Mouse (Mus musculus): ENCODE measurements around the gene Cdca8. TPM values are rescaled to one million over a fixed set of nuclear protein-coding genes. Genes with fewer than 3 reads are reported as not detected.

Cdca8 gene
- total and polyA plus RNA-seq, 3 experiments: 58.8 to 188 (median 101) TPM

- dilution Hi-C loops (cut with MboI; ENCODE audit: extremely low pct_ligation_motif_present, extremely low pct_unique_long_range_greater_than_20kb, low sequenced_read_pairs) (loop anchor here (25.0 kb wide), 1 partner anchor 92 kb away; the partner anchor contains the start of genes Dnali1 and Snip1), in situ Hi-C loops (cut with MboI; ENCODE audit: low pct_ligation_motif_present, low pct_unique_long_range_greater_than_20kb, low sequenced_read_pairs) (no loop called here)
- H3K27ac ChIP-seq (ENCODE audit: insufficient read depth, low read depth): no peak overlapping the region
- DNase-seq (ENCODE audit: extremely low read depth): no peak
- H3K9me3 ChIP-seq (replicated peaks; ENCODE audit: low read length): no peaks in the 10 kb centered on the region
- TF ChIP-seq ETS1 (conservative IDR thresholded peaks at IDR 0.05; ENCODE audit: low read depth, low read length) (no peak), ZKSCAN1 (IDR thresholded peaks at IDR 0.05; ENCODE audit: borderline replicate concordance, low read depth, low read length) (no peak), CTCF (conservative IDR thresholded peaks at IDR 0.05 in 1 of 2, IDR thresholded peaks at IDR 0.05 in 1 of 2; ENCODE audit: low read depth in 2 of 2, low read length in 2 of 2) (no peak), NELFE (IDR thresholded peaks at IDR 0.05; ENCODE audit: low read depth, low read length) (no peak), MAFK (IDR thresholded peaks at IDR 0.05; ENCODE audit: insufficient replicate concordance, low read length) (no peak), ZNF384 (IDR thresholded peaks at IDR 0.05; ENCODE audit: low read depth, low read length) (no peak), BHLHE40 (IDR thresholded peaks at IDR 0.05; ENCODE audit: low read depth, low read length) (no peak), ELF1 (IDR thresholded peaks at IDR 0.05; ENCODE audit: low read depth, low read length) (no peak), NRF1 (IDR thresholded peaks at IDR 0.05; ENCODE audit: low read depth, low read length) (no peak), UBTF (IDR thresholded peaks at IDR 0.05; ENCODE audit: low read depth, low read length) (no peak), SMC3 (IDR thresholded peaks at IDR 0.05; ENCODE audit: low read depth, low read length) (no peak), MAX (IDR thresholded peaks at IDR 0.05; ENCODE audit: low read length) (no peak), TCF12 (IDR thresholded peaks at IDR 0.05; ENCODE audit: low read depth, low read length) (no peak)
- H3K79me2 ChIP-seq (replicated peaks; ENCODE audit: control insufficient read depth, extremely low read depth, insufficient read depth, poor library complexity, severe bottlenecking): no peaks in the 10 kb centered on the region
- H3K36me3 ChIP-seq (replicated peaks in 1 of 2; ENCODE audit: control insufficient read depth in 1 of 2, insufficient read depth in 1 of 2, low read length in 1 of 2): no peaks in the 10 kb centered on the region
- no peak overlapping the region for H3K4me2 ChIP-seq (ENCODE audit: insufficient read depth, low read depth, poor library complexity, severe bottlenecking)
- peaks cover 51% of the 10 kb centered on the region for H3K27me3 ChIP-seq (replicated peaks)
- H3K4me1 ChIP-seq (ENCODE audit: control insufficient read depth in 1 of 2, insufficient read depth in 2 of 2): peaks cover 0 to 3% of the 10 kb centered on the region in 2 experiments; a peak in 1 of 4 replicates
- H3K4me3 ChIP-seq (replicated peaks in 1 of 3; ENCODE audit: low read depth in 2 of 3, low read length in 2 of 3, poor library complexity in 1 of 3): no peak overlapping the region
- H3K9ac ChIP-seq (ENCODE audit: insufficient read depth, low read depth): no peak overlapping the region
These were observed 31.1 kb upstream of the Cdca8 start for GRCm38 (mm10) chr4:124970194-124970593.

GRCm38 (mm10) chr4:124969219-124969848 lies 30.2 kb upstream of the Cdca8 start:
- Histone ChIP-seq H3K27ac (ENCODE audit: insufficient read depth, low read depth) (no peak overlapping the region), H3K79me2 (replicated peaks; ENCODE audit: control insufficient read depth, extremely low read depth, insufficient read depth, poor library complexity, severe bottlenecking) (no peaks in the 10 kb centered on the region), H3K4me2 (ENCODE audit: insufficient read depth, low read depth, poor library complexity, severe bottlenecking) (no peak overlapping the region), H3K27me3 (replicated peaks) (peaks cover 48% of the 10 kb centered on the region), H3K9ac (ENCODE audit: insufficient read depth, low read depth) (no peak overlapping the region), H3K9me3 (replicated peaks; ENCODE audit: low read length) (no peaks in the 10 kb centered on the region), H3K4me3 (replicated peaks in 1 of 3; ENCODE audit: low read depth in 2 of 3, low read length in 2 of 3, poor library complexity in 1 of 3) (no peak overlapping the region), H3K4me1 (ENCODE audit: control insufficient read depth in 1 of 2, insufficient read depth in 2 of 2) (peaks cover 0 to 3% of the 10 kb centered on the region in 2 experiments; a peak in 1 of 4 replicates), H3K36me3 (replicated peaks in 1 of 2; ENCODE audit: control insufficient read depth in 1 of 2, insufficient read depth in 1 of 2, low read length in 1 of 2) (no peaks in the 10 kb centered on the region)
- dilution Hi-C loops (cut with MboI; ENCODE audit: extremely low pct_ligation_motif_present, extremely low pct_unique_long_range_greater_than_20kb, low sequenced_read_pairs): loop anchor here (25.0 kb wide), 1 partner anchor 93 kb away; the partner anchor contains the start of genes Dnali1 and Snip1
- in situ Hi-C loops (cut with MboI; ENCODE audit: low pct_ligation_motif_present, low pct_unique_long_range_greater_than_20kb, low sequenced_read_pairs): no loop called here
- no peak for TF ChIP-seq GABPA (IDR thresholded peaks at IDR 0.05; ENCODE audit: insufficient replicate concordance, low read depth, low read length)
- TF ChIP-seq ZMIZ1 (IDR thresholded peaks at IDR 0.05; ENCODE audit: low read depth, low read length): no peak
- no peak for TF ChIP-seq MAX (IDR thresholded peaks at IDR 0.05; ENCODE audit: low read length)
- TF ChIP-seq RAD21 (IDR thresholded peaks at IDR 0.05; ENCODE audit: low read depth, low read length): no peak
- no peak for TF ChIP-seq CHD1 (IDR thresholded peaks at IDR 0.05; ENCODE audit: low read depth, low read length)
- no peak for TF ChIP-seq USF2 (conservative IDR thresholded peaks at IDR 0.05; ENCODE audit: low read depth, low read length)
- no peak for TF ChIP-seq TCF12 (IDR thresholded peaks at IDR 0.05; ENCODE audit: low read depth, low read length)
- no peak for TF ChIP-seq ELF1 (IDR thresholded peaks at IDR 0.05; ENCODE audit: low read depth, low read length)
- no peak for TF ChIP-seq MYC (IDR thresholded peaks at IDR 0.05; ENCODE audit: low read depth, low read length)
- no peak for TF ChIP-seq EP300 (IDR thresholded peaks at IDR 0.05; ENCODE audit: low read length)
- no peak for TF ChIP-seq NELFE (IDR thresholded peaks at IDR 0.05; ENCODE audit: low read depth, low read length)
- no peak for TF ChIP-seq JUN (IDR thresholded peaks at IDR 0.05; ENCODE audit: insufficient read depth, low read depth, low read length)
- no peak for TF ChIP-seq JUND (conservative IDR thresholded peaks at IDR 0.05; ENCODE audit: low read depth, low read length)
- no peak for TF ChIP-seq CHD2 (IDR thresholded peaks at IDR 0.05; ENCODE audit: low read length)
- no peak for TF ChIP-seq HCFC1 (IDR thresholded peaks at IDR 0.05; ENCODE audit: low read depth, low read length)
- TF ChIP-seq SIN3A (IDR thresholded peaks at IDR 0.05; ENCODE audit: low read length): no peak
- TF ChIP-seq ZKSCAN1 (IDR thresholded peaks at IDR 0.05; ENCODE audit: borderline replicate concordance, low read depth, low read length): no peak
- TF ChIP-seq KAT2A (IDR thresholded peaks at IDR 0.05; ENCODE audit: insufficient replicate concordance, low read length): no peak
- DNase-seq (ENCODE audit: extremely low read depth): no peak

Data from CH12.LX (cell line).